Mouse (Mus musculus) heart, postnatal 0 days (tissue): Measurements from ENCODE around the gene Trak1. TPM values are rescaled to one million over a fixed set of nuclear protein-coding genes. Genes with fewer than 3 reads are reported as not detected.
A peak's percentile ranks its signal among the peaks of the same experiment; 100 is the strongest.

ENCODE experiments used
- ATAC-seq: fragments of 200-750 bp; cut with Nextera tagmentation; 2 replicates; pipeline ENCODE4 v1.8.0; 2017; ENCODE audit warnings: low read depth, moderate number of reproducible peaks, moderate library complexity; ENCODE audit not compliant: insufficient read depth
- DNase-seq: peaks from one replicate; pipeline ENCODE4 v3.0.0-alpha.2; 2016; ENCODE audit warnings: low spot score
- H3K27ac ChIP-seq: fragments of 300-500 bp; sonication (generic); 2 replicates; pipeline ENCODE4 v1.5.1; 2014; ENCODE audit warnings: low read depth, mild to moderate bottlenecking
- H3K27me3 ChIP-seq: fragments of 300-500 bp; sonication (generic); 2 replicates; pipeline ENCODE4 v1.6.1; 2014; ENCODE audit warnings: low read length, mixed read lengths; ENCODE audit not compliant: control insufficient read depth, insufficient read depth
- H3K36me3 ChIP-seq: fragments of 300-500 bp; sonication (generic); replicated peaks from 2 replicates; pipeline ENCODE4 v1.6.1; 2014; ENCODE audit warnings: low read length, mixed read lengths; ENCODE audit not compliant: control insufficient read depth, insufficient read depth
- H3K4me1 ChIP-seq: fragments of 300-500 bp; sonication (generic); 2 replicates; pipeline ENCODE4 v1.6.1; 2014; ENCODE audit warnings: antibody characterized with exemption; ENCODE audit not compliant: control insufficient read depth, insufficient read depth
- H3K4me2 ChIP-seq: fragments of 300-500 bp; sonication (generic); 2 replicates; pipeline ENCODE4 v1.6.1; 2014; ENCODE audit warnings: low read depth, mild to moderate bottlenecking, low read length, moderate library complexity
- H3K4me3 ChIP-seq: fragments of 300-500 bp; sonication (generic); 2 replicates; pipeline ENCODE4 v1.5.1; 2014; ENCODE audit warnings: low read depth, low read length
- H3K9ac ChIP-seq: fragments of 300-500 bp; sonication (generic); replicated peaks from 2 replicates; pipeline ENCODE4 v1.6.1; 2014; ENCODE audit warnings: low read depth, low read length, mixed read lengths
- H3K9me3 ChIP-seq: fragments of 300-500 bp; sonication (generic); replicated peaks from 2 replicates; pipeline ENCODE4 v1.6.1; 2016; ENCODE audit warnings: low read length; ENCODE audit not compliant: control insufficient read depth
- CTCF ChIP-seq: IDR thresholded peaks from 2 replicates; pipeline ENCODE4 v1.5.1; 2016; ENCODE audit warnings: antibody characterized with exemption, control low read depth, low read depth
- EP300 ChIP-seq: IDR thresholded peaks from 2 replicates; pipeline ENCODE4 v1.6.1; 2016; ENCODE audit warnings: antibody characterized with exemption, low read depth
- WGBS: fragments of 180-500 bp; shearing (Covaris S2); extraction: QIAGEN DNeasy Blood & Tissue Kit; methylation state at CpG from one replicate; pipeline ENCODE4 v1.1.7; 2014; 5-methylcytosine and 5-hydroxymethylcytosine counted together
- polyA plus RNA-seq: library from polyadenylated mRNA; unstranded; fragments of >200 nt; fragmentation: Nextera tagmentation; extraction: Ambion mirVana; gene quantifications from 2 replicates; pipeline ENCODE4 v1.2.1, GENCODE M21; 2015
- total RNA-seq: library from RNA; depleted of rRNA; stranded (reverse); fragments of >200 nt; gene quantifications from 2 replicates; pipeline ENCODE4 v1.2.3, GENCODE M21; 2014; ENCODE audit warnings: low replicate concordance

The Trak1 gene
- total and polyA plus RNA-seq, 2 experiments from 2014 or later, result 59.3 to 113 TPM

- no peak for ATAC-seq
- no peaks in the 10 kb centered on the region for H3K9me3 ChIP-seq
- no peak for DNase-seq
- no peaks in the 10 kb centered on the region for H3K27me3 ChIP-seq
- H3K9ac ChIP-seq, result peak overlapping the region; percentile 40
- peak overlapping the region; percentile 91 for H3K27ac ChIP-seq
- no peak overlapping the region for H3K4me2 ChIP-seq
- WGBS, result 39% methylated on average over 3 of the region's 3 CpGs
- TF ChIP-seq EP300 (no peak), CTCF (no peak)
- H3K36me3 ChIP-seq, result peaks cover 12% of the 10 kb centered on the region
- H3K4me1 ChIP-seq, result peaks cover 64% of the 10 kb centered on the region
- no peak overlapping the region for H3K4me3 ChIP-seq
Measured at GRCm38 (mm10) chr9:121359266-121359972, 62.1 kb downstream of the Trak1 start.

GRCm38 (mm10) chr9:121360327-121360954 lies 63.1 kb downstream of the Trak1 start:
- Histone ChIP-seq H3K4me2 (peak overlapping the region; percentile 11), H3K9ac (peak overlapping the region; percentile 38; the same call in 1 of the 2 replicates), H3K27me3 (no peaks in the 10 kb centered on the region), H3K9me3 (no peaks in the 10 kb centered on the region), H3K4me3 (no peak overlapping the region), H3K36me3 (peaks cover 22% of the 10 kb centered on the region), H3K27ac (peak overlapping the region; percentile 91), H3K4me1 (peaks cover 54% of the 10 kb centered on the region)
- ATAC-seq (peak; percentile 69), DNase-seq (no peak)
- peak; percentile 31 for TF ChIP-seq CTCF
- TF ChIP-seq EP300, result no peak
- WGBS, result 11% methylated on average over 12 of the region's 12 CpGs

- Histone ChIP-seq H3K27me3 (no peaks in the 10 kb centered on the region), H3K9me3 (no peaks in the 10 kb centered on the region), H3K4me3 (no peak overlapping the region), H3K9ac (no peak overlapping the region; the same call in 1 of the 2 replicates), H3K4me1 (peaks cover 56% of the 10 kb centered on the region), H3K36me3 (peaks cover 22% of the 10 kb centered on the region), H3K27ac (peak overlapping the region; percentile 91), H3K4me2 (peak overlapping the region; percentile 11)
- TF ChIP-seq CTCF (no peak), EP300 (no peak)
- WGBS, result 44% methylated on average over 9 of the region's 9 CpGs
- DNase-seq (no peak), ATAC-seq (no peak)
Measured at GRCm38 (mm10) chr9:121361010-121361409, 63.7 kb downstream of the Trak1 start.

GRCm38 (mm10) chr9:121363932-121364331 lies 66.6 kb downstream of the Trak1 start:
- peaks cover 48% of the 10 kb centered on the region for H3K4me1 ChIP-seq
- H3K4me2 ChIP-seq, result no peak overlapping the region
- DNase-seq, result no peak
- TF ChIP-seq EP300 (no peak), CTCF (no peak)
- H3K36me3 ChIP-seq, result peaks cover 30% of the 10 kb centered on the region
- no peak overlapping the region for H3K27ac ChIP-seq
- H3K4me3 ChIP-seq, result no peak overlapping the region
- no peaks in the 10 kb centered on the region for H3K27me3 ChIP-seq
- H3K9ac ChIP-seq, result no peak overlapping the region
- WGBS, result 81% methylated on average over 19 of the region's 19 CpGs
- H3K9me3 ChIP-seq, result no peaks in the 10 kb centered on the region
- no peak for ATAC-seq

- Histone ChIP-seq H3K4me3 (no peak overlapping the region), H3K4me1 (peaks cover 40% of the 10 kb centered on the region), H3K9ac (no peak overlapping the region; the same call in 1 of the 2 replicates), H3K27ac (peak overlapping the region; percentile 72), H3K4me2 (no peak overlapping the region), H3K9me3 (no peaks in the 10 kb centered on the region), H3K27me3 (no peaks in the 10 kb centered on the region), H3K36me3 (peaks cover 30% of the 10 kb centered on the region)
- DNase-seq (no peak), ATAC-seq (no peak)
- TF ChIP-seq CTCF (no peak), EP300 (no peak)
- WGBS, result 58% methylated on average over 18 of the region's 18 CpGs
Measured at GRCm38 (mm10) chr9:121366135-121366863, 69.0 kb downstream of the Trak1 start.
